Mouse (Mus musculus) liver (tissue): ENCODE data around the gene Golga4.

ENCODE experiments used
- DNase-seq: peaks from one replicate; pipeline ENCODE4 v3.0.0-alpha.2; 2020; ENCODE audit warnings: mixed read lengths

Golga4 gene

DNA sequence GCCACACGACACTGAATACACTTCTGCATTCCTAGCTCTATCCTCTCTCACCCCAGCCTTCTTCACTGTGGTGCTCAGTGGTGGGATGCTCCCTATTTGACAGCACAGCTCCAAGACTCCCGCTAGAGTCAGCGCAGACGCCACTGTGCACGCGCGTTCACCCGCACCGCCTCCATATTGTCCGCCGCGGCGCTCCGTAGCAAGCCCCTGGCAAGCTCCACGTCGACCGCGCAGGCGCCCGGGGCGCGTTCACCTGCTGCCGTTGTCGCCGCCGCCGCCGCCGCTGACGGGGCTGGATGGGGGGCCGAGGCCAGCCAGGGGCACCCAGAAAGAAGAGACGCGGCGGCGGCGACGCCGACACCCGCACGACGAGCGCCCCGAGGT, at the start of gene Golga4:
Golga4 (plus strand) TSS at position 248 of the 384 bp plus-strand sequence.
- DNase-seq, result peak; percentile 87

DNA sequence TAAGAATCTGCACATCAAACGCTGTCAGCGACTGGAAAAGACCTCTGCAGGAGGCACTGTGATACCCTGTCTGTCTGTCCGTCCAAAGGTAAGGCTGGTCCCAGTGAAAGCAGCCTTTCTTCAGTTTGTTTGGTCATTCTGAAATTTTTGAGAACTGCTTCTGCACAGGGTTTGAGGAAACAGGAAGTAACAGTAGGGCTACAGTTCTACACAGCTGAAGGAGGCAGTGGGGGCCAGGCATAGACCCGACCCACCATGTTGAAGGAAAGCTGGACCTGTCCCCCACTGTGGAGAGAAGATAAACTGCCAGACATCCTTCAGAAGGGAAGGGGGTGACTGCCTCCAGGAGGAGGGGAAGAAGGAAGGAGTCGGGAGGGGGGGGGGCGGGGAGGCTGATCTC, 49.7 kb upstream of the Golga4 start:
- DNase-seq, result no peak

DNA sequence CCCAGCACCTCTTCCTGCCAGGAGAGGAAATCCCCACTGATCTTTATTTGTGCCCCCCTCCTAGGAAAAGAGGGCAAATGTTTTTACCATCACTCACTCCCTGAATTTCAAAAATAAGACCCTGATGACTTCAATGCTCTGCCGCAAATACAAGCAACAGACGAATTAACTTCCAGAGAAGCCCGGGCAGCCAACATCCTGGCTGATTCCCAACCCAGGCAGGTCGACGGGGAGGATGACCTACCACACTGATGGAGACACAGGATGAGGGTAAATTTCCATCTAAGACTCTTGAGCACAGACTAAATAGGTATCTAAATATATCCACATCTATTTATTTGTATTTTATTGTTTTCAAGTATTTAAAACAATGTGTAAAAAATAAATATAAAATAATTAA, 48.0 kb upstream of the Golga4 start:
- DNase-seq, result no peak

DNA sequence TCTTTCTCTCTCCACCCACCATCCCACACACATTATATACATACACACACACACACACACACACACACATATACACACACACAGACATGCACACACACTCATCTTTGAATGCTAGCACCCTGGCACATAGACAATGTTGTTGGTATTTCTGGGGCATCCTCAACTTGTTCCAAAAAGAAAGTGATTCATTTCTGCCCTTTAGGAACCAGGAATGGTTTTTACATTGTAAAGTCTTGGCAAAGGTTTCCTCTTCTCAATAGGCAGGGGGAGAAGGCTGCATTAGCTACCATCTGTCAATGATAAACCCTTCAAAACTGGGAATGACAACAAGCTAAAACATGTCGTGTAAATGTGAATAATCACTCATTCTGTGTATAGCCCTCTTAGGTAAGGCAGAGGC, 42.0 kb upstream of the Golga4 start:
- DNase-seq, result no peak

DNA sequence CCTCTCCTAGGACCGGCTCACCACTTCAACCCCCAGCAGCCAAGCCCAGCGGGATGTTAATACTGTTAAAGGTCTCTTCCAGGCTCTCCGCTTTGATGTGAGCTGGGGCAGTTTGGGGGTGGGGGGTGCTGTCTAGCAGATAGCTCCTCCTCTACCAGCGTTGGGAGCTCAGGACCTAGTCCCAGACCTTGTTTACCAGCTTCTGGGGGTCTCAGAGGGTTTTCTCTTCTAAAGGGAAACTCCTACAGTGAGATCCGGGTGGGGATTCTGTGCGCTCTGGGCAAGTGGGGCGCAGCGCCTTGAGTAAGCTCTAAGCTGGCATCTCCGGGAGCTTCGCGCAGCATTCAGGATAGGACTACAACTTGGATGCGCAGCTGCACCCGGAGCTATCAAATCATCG, 37.8 kb upstream of the Golga4 start:
- no peak for DNase-seq

DNA sequence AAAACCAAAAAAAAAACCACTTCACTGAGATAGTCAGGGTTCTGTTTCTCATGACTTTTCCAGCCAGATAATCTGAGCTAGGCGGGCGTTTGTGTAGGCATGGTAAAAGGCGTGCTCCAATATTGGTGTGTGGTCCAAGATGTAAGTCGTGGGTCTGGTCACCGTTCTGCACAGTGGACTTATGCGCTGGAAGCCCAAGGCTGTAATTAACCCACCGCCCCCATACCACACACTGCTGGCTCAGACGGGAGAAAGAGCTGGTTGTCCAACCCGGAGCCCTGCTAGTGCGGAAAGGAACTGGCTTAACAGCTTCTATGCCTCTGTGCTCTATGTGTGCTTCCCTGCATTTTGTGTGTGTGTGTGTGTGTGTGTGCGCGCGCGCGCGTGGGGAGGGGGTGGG, 36.8 kb upstream of the Golga4 start:
- DNase-seq, result no peak

DNA sequence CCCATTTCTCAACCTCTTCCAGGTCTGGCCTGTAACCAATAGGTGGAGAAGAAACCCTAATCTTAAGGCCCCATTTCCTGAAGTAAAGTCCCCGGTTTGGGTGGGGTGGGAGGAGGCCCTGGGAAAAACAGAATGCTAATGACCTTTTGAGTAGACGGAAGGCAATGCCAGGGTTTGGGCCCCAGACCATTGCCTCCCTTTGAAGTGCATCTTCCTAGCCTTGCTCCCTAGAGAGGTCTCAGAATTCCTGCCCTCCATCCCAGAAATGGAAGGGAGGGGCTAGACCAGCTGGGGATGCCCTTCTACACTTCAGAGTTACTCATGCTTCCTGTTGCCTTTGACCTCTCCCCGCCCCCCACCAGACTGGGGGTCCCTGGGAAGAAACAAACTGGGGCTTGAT, 34.8 kb upstream of the Golga4 start:
- no peak for DNase-seq

DNA sequence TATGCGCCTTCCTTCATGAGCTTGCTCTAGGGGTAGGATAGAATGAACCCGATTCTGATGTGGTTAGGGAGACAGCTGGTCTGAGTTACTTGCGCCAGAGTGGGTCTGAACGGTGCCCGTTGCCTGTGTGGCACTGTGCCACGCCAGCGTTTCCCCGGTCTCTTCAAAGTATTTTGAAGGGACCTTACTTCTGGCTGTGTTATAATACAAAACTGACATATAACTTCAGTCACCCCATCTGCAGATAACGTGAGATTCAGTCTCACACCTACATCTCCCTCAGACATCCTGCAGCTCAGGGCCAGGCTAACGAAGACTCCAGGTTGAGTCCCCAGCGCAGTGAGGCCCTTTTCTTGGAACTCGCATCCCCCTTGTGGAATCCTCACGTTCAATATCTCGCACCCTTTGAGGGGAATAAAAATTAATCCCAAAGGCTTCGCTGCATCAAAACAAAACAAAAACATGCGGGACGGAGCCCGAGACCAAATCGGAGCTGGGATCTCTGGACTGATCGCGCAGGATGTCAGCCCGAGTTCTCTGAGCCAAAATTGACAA, 29.8 kb upstream of the Golga4 start:
- no peak for DNase-seq

DNA sequence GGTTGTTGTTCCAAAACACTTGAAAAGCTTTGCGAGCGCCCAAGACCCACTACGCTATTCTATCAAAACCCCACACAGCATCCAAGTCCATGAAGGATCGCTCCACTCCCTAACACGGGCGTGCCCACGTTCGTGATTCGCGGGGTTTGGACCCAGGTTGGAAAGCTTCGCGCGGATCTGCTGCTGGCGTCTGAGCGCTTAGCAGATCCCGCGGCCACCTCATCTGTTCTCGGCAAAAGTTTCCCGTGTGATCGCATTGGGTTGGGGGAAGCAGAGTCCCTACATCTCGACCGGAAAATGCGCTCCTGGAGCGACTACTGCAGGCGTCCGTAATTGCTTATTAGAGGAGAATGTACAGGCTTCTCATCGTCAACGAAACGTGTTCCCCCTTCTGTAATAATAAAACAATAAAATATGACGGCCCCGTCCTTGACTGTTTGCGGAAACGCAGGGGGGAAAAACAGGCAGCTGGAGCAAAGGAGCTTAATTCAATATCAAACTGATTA, 29.2 kb upstream of the Golga4 start:
- no peak for DNase-seq

DNA sequence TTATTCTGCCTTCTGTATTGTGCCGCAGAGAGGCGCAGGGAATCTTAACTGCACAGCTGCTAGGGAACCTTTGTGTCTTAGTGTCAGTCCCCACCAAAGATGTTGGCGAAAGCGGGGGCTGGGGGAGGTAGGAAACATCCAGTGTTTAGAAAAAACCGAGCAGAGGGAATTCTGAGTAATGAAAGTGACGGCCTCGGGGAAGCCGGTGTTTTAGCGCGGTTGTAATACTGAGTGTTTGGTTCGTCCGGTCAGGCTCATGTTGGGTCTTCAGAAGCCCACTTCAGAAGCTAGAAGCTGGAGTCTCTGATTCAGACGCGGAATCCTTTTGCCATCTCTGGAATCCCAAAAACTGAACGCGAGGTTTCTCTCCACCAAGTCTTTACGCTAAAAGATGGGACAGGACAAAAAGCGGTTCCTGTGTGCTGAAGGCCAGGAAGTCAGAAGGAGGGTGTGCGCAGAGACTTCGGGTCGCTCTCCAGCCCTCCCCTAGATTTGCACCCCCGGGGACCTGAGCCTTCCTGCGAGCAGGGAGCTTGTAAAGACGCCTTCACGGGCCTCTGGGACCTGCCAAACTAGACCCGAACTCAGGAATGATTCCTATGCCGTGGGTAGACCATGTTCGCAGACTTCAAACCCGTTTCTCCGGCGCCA, 28.7 kb upstream of the Golga4 start:
- DNase-seq, result no peak

DNA sequence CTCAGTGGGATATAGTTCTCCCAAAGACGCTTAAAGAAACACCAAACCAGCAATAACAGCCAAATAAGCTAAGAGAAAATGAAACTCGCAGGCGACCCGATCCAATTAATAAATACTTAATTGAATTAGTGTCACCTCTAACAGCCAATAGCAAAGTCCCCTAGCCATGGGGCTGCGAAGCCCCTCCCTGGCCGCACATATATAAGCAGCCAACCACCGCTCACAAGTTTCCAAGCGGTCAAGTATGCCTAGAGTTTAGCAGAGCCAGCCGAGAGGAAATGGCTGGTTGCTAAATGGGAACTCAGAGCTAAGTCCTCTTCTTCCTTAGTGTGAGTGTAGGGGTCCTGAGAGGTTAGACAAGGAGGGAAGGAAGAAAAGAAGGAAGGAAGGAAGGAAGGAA, 28.1 kb upstream of the Golga4 start, which contains the start of gene Eomes:
Eomes (plus strand) TSS at position 252 of the 400 bp plus-strand sequence.
- DNase-seq, result no peak

DNA sequence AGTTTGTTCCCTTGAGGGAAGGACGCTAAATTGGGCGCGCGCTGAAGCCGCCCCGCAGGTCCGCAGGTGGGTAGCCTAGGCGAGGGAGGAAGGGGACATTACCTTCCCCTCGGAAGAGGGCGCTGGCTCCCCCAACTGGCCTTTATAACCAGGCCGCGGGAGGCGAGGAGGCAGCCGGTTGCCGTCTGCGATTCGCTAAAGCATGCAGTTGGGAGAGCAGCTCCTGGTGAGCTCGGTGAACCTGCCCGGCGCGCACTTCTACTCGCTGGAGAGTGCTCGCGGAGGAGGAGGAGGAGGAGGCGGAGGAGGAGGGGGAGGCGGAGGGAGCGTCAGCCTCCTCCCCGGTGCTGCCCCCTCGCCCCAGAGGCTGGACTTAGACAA, 27.6 kb upstream of the Golga4 start:
- DNase-seq, result peak; percentile 29

DNA sequence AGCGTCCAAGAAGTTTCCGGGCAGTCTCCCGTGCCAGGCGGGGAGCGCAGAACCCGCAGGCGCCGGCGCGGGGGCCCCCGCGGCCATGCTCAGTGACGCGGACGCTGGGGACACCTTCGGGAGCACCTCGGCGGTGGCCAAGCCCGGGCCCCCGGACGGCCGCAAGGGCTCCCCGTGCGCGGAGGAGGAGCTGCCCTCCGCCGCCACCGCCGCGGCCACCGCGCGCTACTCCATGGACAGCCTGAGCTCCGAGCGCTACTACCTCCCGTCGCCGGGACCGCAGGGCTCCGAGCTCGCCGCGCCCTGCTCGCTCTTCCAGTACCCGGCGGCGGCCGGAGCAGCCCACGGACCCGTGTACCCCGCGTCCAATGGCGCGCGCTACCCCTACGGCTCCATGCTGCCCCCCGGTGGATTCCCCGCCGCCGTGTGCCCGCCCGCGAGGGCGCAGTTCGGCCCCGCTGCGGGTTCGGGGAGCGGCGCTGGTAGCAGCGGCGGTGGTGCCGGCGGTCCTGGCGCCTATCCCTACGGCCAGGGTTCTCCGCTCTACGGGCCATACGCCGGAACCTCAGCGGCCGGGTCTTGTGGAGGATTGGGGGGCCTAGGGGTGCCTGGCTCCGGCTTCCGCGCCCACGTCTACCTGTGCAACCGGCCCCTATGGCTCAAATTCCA, 27.1 kb upstream of the Golga4 start:
- DNase-seq, result peak; percentile 19

DNA sequence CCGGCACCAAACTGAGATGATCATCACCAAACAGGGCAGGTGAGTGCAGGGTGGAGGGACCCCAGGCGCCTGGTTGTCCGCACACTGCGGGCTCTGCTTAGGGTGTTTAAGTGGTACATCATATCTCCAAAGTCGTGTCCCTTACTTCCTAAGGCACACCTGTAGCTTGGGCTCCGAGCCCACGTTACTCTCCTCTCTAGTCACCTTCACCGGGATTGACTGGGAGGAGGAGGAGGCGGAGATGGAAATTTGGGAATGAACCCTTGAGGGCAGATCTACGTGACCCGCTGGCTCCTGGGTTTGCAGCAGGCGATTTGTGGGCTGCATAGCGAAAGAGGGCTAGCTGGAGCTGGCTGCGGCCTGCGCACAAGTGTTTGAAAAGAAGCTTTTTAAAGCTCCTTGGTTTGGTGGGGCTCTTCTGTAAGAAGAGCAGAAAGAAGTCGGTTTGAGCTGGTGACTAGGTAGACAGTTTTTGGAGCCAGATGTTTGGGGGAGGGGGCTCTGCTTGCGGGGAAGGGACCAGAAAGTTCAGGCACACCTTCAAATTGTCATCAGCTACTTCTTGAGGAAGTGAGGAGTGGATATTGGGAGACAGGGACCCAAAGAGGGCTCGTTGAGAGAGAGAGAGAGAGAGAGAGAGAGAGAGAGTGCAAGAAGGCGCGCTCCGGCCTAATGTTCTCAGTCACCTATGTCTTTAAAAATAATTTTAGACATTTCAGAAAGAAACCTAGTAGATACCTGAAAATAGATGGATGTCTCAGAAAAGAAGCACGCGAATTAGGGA, 26.4 kb upstream of the Golga4 start:
- no peak for DNase-seq

DNA sequence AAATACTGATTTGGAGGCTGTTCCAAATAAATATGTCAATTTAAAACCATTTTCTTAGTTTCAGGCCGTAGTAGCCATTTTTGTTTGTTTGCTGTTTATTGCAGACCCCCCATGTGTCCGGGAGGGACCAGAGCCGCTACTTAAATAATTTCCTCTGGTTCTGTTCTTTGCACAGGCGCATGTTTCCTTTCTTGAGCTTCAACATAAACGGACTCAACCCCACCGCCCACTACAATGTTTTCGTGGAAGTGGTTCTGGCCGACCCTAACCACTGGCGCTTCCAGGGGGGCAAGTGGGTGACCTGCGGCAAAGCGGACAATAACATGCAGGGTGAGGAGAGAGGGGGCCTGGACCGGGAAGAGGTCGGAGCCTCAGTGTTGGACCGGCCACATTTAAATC, 25.8 kb upstream of the Golga4 start:
- no peak for DNase-seq

DNA sequence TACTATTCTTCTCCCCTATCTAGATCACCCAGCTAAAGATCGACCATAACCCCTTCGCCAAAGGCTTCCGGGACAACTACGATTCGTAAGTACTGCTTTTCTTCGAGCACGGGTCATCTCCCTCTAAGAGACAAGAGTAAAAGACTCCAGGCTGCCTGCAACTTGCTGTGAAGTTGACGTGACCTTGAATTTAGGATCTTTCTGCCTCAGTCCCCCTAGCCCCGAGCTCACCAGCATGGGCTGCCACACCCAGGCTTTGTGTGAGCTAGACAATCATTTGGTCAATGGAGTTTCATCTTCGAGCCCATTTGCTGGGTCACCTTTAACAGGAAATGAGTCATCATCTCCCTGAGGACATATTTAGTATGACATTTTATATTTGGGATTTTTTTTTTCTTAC, 23.9 kb upstream of the Golga4 start:
- no peak for DNase-seq

DNA sequence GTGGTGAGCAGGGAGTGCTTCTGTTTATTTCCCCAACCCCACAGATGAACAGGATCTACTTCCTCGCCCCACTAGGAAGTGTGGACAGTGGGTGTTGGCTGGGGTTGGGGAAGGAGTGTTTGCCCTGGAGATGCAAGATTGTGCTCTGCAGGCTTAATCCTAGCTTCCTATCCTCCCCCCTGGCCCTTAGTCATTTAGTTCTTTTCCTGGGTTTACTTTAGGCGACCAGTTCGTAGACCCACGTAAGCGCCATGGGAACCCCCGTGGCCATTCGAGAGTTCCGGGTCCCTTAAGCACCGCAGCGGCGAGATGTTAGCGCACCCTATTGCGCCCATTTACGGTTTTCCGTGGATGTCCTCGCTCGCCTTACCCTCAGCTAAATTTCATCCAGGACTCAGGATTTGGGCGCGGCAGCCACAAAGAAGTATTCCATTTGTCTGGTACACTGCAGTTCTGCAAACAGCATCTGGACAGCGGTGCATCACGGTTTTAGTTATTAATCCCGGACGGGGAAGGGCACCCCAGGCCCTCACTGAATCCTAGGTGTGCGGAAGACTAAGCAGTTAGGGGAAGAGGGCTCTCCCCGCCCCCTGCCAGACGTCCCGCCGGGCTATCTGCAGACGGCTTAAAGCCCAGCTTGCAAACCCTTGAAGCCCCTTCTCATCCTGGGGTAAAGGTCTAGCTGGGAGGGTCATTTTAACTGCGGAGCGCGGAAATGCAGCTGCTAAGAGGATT, 19.5 kb upstream of the Golga4 start:
- no peak for DNase-seq

DNA sequence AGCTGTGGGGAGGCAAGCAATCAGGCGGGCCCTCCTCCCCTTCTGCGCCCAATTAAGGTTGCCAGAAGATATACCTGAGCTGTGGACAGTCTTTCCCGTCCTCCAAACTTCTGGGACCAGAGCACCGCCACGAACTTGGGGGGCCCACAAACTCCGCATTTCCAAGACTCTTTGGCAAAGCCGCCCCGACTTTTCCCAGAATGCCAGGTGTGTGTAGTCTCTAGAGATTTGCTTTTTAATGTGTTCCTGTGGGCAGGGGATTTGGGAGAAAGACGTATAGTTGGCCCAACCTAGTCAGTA, 19.0 kb upstream of the Golga4 start:
- DNase-seq, result no peak

DNA sequence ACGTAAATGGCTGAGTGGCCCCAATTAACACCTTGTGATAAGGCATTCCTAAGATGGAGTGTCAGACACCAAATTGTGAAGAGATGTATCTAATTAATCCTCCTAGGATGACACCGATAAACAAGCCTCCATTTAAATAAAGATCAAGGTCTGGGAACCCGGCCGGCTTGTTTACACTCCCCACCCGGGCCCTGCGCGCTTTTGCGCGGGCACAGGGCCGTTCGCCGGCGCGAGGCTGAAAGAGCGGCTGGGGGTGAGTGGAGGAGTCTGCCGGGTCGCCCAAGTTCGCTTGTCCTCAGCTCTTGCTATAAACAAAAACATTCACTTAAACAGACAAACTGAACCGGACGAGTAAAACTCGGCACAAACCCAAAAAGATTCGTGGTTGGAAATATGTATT, 18.4 kb upstream of the Golga4 start:
- DNase-seq, result no peak

DNA sequence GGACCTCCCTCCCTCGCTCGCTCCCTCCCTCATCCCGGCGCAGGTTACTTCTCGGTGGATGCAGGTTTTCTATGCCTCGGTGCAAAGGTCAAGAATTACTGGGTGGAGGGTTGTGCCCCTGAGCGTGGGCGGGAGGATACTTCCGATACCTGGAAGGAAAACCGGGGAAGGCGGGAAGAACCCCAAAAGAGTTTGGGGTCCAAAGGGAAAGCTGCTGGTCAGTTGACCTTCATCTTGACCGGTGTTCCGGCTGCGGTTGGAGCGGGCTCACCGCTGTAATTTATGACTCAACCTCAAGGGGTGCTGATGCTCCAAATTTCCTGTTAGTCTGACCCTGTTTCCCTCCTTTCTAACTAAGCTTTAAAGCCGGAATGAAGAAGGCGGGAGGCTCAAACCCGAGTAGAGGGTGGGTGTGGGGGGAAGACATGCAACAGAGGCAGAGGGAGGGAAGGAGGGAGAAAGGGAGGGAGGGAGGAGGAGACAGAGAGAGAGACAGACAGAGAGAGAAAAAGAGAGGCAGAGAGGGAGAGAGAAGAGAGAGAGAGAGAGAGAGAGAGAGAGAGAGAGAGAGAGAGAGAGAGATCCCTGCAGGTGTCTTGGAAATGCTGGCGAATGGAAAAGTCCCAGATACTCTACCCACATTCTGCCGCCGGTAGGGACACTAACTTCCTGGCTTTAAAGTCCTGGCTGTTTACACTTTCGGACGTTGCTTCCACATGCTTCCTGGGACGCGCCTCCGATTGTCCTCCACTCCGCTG, 17.8 kb upstream of the Golga4 start:
- peak; percentile 32 for DNase-seq

DNA sequence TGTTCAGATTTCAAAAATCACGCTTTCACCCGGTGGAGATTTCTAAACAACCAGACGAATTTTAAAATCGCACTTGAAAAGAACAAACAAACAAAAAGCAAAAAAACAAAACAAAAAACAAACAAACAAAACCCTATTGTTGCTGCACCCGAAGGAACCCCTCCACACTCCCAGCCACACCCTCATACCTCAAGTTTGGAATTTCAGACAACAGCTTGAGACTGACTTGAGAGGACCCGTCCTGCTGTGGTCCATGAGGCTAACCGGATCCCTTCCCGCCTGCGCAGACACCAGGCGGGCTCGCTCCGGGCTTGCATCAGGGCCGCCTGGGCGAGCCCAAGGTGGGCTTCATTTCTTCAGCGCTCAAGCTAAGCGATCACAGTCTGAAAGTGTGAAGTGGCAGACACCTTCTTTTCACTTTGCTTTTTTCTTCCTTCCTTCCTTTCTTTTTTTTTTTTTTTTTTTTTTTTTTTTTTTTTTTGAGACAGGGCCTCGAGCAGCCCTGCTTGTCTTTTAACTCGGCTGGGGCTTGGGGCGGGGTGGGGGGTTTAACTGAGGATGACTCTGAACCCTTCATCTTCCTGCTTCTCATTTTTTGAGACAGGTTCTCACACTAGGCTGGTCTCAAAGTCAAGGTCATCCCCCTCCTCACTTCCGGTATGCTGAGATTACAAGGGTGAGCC, 17.0 kb upstream of the Golga4 start:
- no peak for DNase-seq

DNA sequence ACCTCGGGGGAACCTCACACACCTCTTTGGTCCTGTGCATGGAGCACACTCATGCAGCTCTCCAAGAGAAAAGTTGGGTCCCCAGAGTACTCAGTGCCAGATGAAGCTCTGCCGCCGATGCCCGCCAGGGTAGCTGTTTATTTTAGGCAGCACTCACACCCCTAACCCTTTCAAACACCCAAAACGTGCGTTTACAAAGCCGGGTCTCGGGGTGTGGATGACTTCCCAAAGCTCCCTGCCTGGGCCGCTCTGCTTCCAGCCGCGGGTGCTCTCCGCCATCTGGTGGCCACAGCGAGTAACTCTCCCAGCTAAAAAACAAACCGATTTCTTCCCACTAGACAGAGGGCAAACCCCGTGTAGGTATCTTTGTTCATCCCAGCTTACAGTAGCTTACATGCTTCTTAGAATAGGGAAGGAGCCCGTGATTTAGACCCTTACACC, 16.5 kb upstream of the Golga4 start:
- DNase-seq, result peak; percentile 68
